ENCODE assay signal across 12 mouse cellular contexts in the genomic region with DNA sequence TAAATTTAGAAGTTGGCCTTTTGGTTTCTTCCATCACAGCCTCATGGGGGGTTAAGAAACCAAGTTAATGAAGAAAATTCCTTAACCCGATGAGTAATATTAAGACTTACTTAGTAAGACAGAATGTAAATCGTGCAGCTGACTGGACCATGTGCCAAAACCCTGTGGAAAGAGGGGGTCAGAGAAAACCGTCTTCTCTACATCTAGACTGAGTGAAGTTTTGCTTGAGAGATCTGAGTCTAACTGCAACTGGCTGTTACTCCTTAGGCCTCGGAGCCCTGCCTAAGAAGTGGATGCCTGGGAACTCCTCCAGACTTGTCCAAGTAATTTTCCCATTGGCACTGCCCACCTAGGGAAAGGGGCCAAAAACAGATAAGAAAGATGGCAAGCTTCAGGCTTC.
"Had no signal": no experiment of that assay in that cellular context is flagged by ENCODE, and none has a peak within 500 bp of the region (broad histone marks: within the 10 kb centered on the region; RNA-seq: fewer than 3 reads in every experiment).

No protein-coding gene starts in this region.

- H3K4me1 ChIP-seq: limb, embryonic 10.5 days; liver, embryonic 15.5 days; midbrain, embryonic 13.5 days had no signal

- DNase-seq: kidney, adult 8-10 months; kidney, postnatal 25 days; lung, embryonic 14.5 days; lung, postnatal 10 days; right cerebral cortex, postnatal 4 days; spleen, adult 18-20 months; thymus, postnatal 4 days had no signal

- H3K36me3 ChIP-seq: limb, embryonic 10.5 days; liver, embryonic 15.5 days; midbrain, embryonic 13.5 days had no signal

- H3K27me3 ChIP-seq: liver, embryonic 15.5 days; midbrain, embryonic 13.5 days had no signal

- H3K27ac ChIP-seq: left cerebral cortex, adult 2 months; limb, embryonic 10.5 days; liver, embryonic 15.5 days; macrophage; midbrain, embryonic 13.5 days had no signal

- H3K4me3 ChIP-seq: left cerebral cortex, adult 2 months; limb, embryonic 10.5 days; liver, embryonic 15.5 days; midbrain, embryonic 13.5 days had no signal
